Mouse (Mus musculus): ENCODE measurements at regions not wholly inside any gene's neighbourhood (a gene's known extent, or its start where the extent isn't known, plus 50 kb on each side); places are given as distances from the start of the nearest gene placed in this dataset.

- no peaks in the 10 kb centered on the region for H3K27me3 ChIP-seq (replicated peaks; ENCODE audit: control insufficient read depth, insufficient read depth, low read length)
- no peak overlapping the region for H3K4me2 ChIP-seq (ENCODE audit: low read length)
- ATAC-seq (no peak), DNase-seq (ENCODE audit: low spot score) (no peak)
- H3K9ac ChIP-seq (ENCODE audit: low read length), result no peak overlapping the region
- 73% methylated on average over 2 of the region's 2 CpGs for WGBS
- H3K4me1 ChIP-seq (ENCODE audit: control insufficient read depth, insufficient read depth, low read length), result no peaks in the 10 kb centered on the region
- H3K36me3 ChIP-seq (ENCODE audit: control insufficient read depth, insufficient read depth, low read length), result no peaks in the 10 kb centered on the region
- H3K4me3 ChIP-seq (ENCODE audit: low read depth, low read length), result no peak overlapping the region
- H3K27ac ChIP-seq (ENCODE audit: low read depth, low read length), result no peak overlapping the region
- no peaks in the 10 kb centered on the region for H3K9me3 ChIP-seq (replicated peaks; ENCODE audit: control insufficient read depth, low read length)
Observed at GRCm38 (mm10) chr6:101948950-101949349, 571.3 kb upstream of the Pdzrn3 start.

- no peak overlapping the region for H3K27ac ChIP-seq (ENCODE audit: low read depth, low read length)
- H3K4me1 ChIP-seq (ENCODE audit: control insufficient read depth, insufficient read depth, low read length), result peaks cover 11% of the 10 kb centered on the region
- WGBS, result 48% methylated on average over 3 of the region's 3 CpGs
- H3K4me2 ChIP-seq (ENCODE audit: low read length), result no peak overlapping the region
- H3K36me3 ChIP-seq (ENCODE audit: control insufficient read depth, insufficient read depth, low read length), result no peaks in the 10 kb centered on the region
- no peak overlapping the region for H3K9ac ChIP-seq (ENCODE audit: low read length)
- no peak overlapping the region for H3K4me3 ChIP-seq (ENCODE audit: low read depth, low read length)
- no peaks in the 10 kb centered on the region for H3K9me3 ChIP-seq (replicated peaks; ENCODE audit: control insufficient read depth, low read length)
- no peaks in the 10 kb centered on the region for H3K27me3 ChIP-seq (replicated peaks; ENCODE audit: control insufficient read depth, insufficient read depth, low read length)
- ATAC-seq (peak; percentile 22; the same call in 1 of the 2 replicates), DNase-seq (ENCODE audit: low spot score) (peak; percentile 66)
Observed at GRCm38 (mm10) chr6:101940266-101940866, 562.7 kb upstream of the Pdzrn3 start.

GRCm38 (mm10) chr6:101938393-101938985 lies 560.8 kb upstream of the Pdzrn3 start:
- H3K36me3 ChIP-seq (ENCODE audit: control insufficient read depth, insufficient read depth, low read length), result no peaks in the 10 kb centered on the region
- H3K4me1 ChIP-seq (ENCODE audit: control insufficient read depth, insufficient read depth, low read length), result peaks cover 11% of the 10 kb centered on the region
- DNase-seq (ENCODE audit: low spot score) (peak; percentile 83), ATAC-seq (peak; percentile 72)
- no peak overlapping the region for H3K4me3 ChIP-seq (ENCODE audit: low read depth, low read length)
- H3K9me3 ChIP-seq (replicated peaks; ENCODE audit: control insufficient read depth, low read length), result no peaks in the 10 kb centered on the region
- WGBS, result 7% methylated on average over 4 of the region's 4 CpGs
- H3K9ac ChIP-seq (ENCODE audit: low read length), result no peak overlapping the region
- peak overlapping the region; percentile 15; the same call in 1 of the 2 replicates for H3K27ac ChIP-seq (ENCODE audit: low read depth, low read length)
- no peaks in the 10 kb centered on the region for H3K27me3 ChIP-seq (replicated peaks; ENCODE audit: control insufficient read depth, insufficient read depth, low read length)
- peak overlapping the region; percentile 16; the same call in 1 of the 2 replicates for H3K4me2 ChIP-seq (ENCODE audit: low read length)

- Histone ChIP-seq H3K4me2 (ENCODE audit: low read length) (peak overlapping the region; percentile 16), H3K27ac (ENCODE audit: low read depth, low read length) (no peak overlapping the region; the same call in 1 of the 2 replicates), H3K36me3 (ENCODE audit: control insufficient read depth, insufficient read depth, low read length) (no peaks in the 10 kb centered on the region), H3K27me3 (replicated peaks; ENCODE audit: control insufficient read depth, insufficient read depth, low read length) (no peaks in the 10 kb centered on the region), H3K9me3 (replicated peaks; ENCODE audit: control insufficient read depth, low read length) (no peaks in the 10 kb centered on the region), H3K4me1 (ENCODE audit: control insufficient read depth, insufficient read depth, low read length) (peaks cover 11% of the 10 kb centered on the region), H3K9ac (ENCODE audit: low read length) (no peak overlapping the region), H3K4me3 (ENCODE audit: low read depth, low read length) (no peak overlapping the region)
- ATAC-seq (peak; percentile 90), DNase-seq (ENCODE audit: low spot score) (peak; percentile 91)
- WGBS, result 4% methylated on average over 12 of the region's 12 CpGs
Observed at GRCm38 (mm10) chr6:101937467-101938392, 560.0 kb upstream of the Pdzrn3 start.

GRCm38 (mm10) chr6:101931768-101932167 lies 554.1 kb upstream of the Pdzrn3 start:
- Histone ChIP-seq H3K27me3 (replicated peaks; ENCODE audit: control insufficient read depth, insufficient read depth, low read length) (no peaks in the 10 kb centered on the region), H3K9ac (ENCODE audit: low read length) (no peak overlapping the region), H3K36me3 (ENCODE audit: control insufficient read depth, insufficient read depth, low read length) (no peaks in the 10 kb centered on the region), H3K27ac (ENCODE audit: low read depth, low read length) (no peak overlapping the region), H3K9me3 (replicated peaks; ENCODE audit: control insufficient read depth, low read length) (no peaks in the 10 kb centered on the region), H3K4me2 (ENCODE audit: low read length) (no peak overlapping the region), H3K4me3 (ENCODE audit: low read depth, low read length) (no peak overlapping the region), H3K4me1 (ENCODE audit: control insufficient read depth, insufficient read depth, low read length) (no peaks in the 10 kb centered on the region)
- DNase-seq (ENCODE audit: low spot score), result no peak
- no peak for ATAC-seq
- whole genome bisulfite sequencing, result 93% methylated on average over 5 of the region's 5 CpGs

GRCm38 (mm10) chr6:101921686-101922085 lies 544.0 kb upstream of the Pdzrn3 start:
- DNase-seq (ENCODE audit: low spot score), result no peak
- Histone ChIP-seq H3K9ac (ENCODE audit: low read length) (no peak overlapping the region), H3K4me2 (ENCODE audit: low read length) (no peak overlapping the region), H3K4me3 (ENCODE audit: low read depth, low read length) (no peak overlapping the region), H3K36me3 (ENCODE audit: control insufficient read depth, insufficient read depth, low read length) (no peaks in the 10 kb centered on the region), H3K4me1 (ENCODE audit: control insufficient read depth, insufficient read depth, low read length) (no peaks in the 10 kb centered on the region), H3K27me3 (replicated peaks; ENCODE audit: control insufficient read depth, insufficient read depth, low read length) (no peaks in the 10 kb centered on the region), H3K9me3 (replicated peaks; ENCODE audit: control insufficient read depth, low read length) (no peaks in the 10 kb centered on the region), H3K27ac (ENCODE audit: low read depth, low read length) (no peak overlapping the region)
- WGBS, result 40% methylated on average over 4 of the region's 4 CpGs
- ATAC-seq, result peak; percentile 52

GRCm38 (mm10) chr6:101921186-101921585 lies 543.5 kb upstream of the Pdzrn3 start:
- H3K36me3 ChIP-seq (ENCODE audit: control insufficient read depth, insufficient read depth, low read length), result no peaks in the 10 kb centered on the region
- H3K4me2 ChIP-seq (ENCODE audit: low read length), result no peak overlapping the region
- no peaks in the 10 kb centered on the region for H3K27me3 ChIP-seq (replicated peaks; ENCODE audit: control insufficient read depth, insufficient read depth, low read length)
- peak; percentile 93 for ATAC-seq
- H3K27ac ChIP-seq (ENCODE audit: low read depth, low read length), result no peak overlapping the region
- DNase-seq (ENCODE audit: low spot score), result peak; percentile 88
- no peak overlapping the region for H3K4me3 ChIP-seq (ENCODE audit: low read depth, low read length)
- no peak overlapping the region for H3K9ac ChIP-seq (ENCODE audit: low read length)
- no peaks in the 10 kb centered on the region for H3K4me1 ChIP-seq (ENCODE audit: control insufficient read depth, insufficient read depth, low read length)
- H3K9me3 ChIP-seq (replicated peaks; ENCODE audit: control insufficient read depth, low read length), result no peaks in the 10 kb centered on the region

- no peak for ATAC-seq
- Histone ChIP-seq H3K4me3 (ENCODE audit: low read depth, low read length) (no peak overlapping the region), H3K4me2 (ENCODE audit: low read length) (no peak overlapping the region), H3K9ac (ENCODE audit: low read length) (no peak overlapping the region), H3K27me3 (replicated peaks; ENCODE audit: control insufficient read depth, insufficient read depth, low read length) (no peaks in the 10 kb centered on the region), H3K36me3 (ENCODE audit: control insufficient read depth, insufficient read depth, low read length) (no peaks in the 10 kb centered on the region), H3K9me3 (replicated peaks; ENCODE audit: control insufficient read depth, low read length) (no peaks in the 10 kb centered on the region), H3K27ac (ENCODE audit: low read depth, low read length) (no peak overlapping the region), H3K4me1 (ENCODE audit: control insufficient read depth, insufficient read depth, low read length) (no peaks in the 10 kb centered on the region)
- no peak for DNase-seq (ENCODE audit: low spot score)
Observed at GRCm38 (mm10) chr6:101918914-101919313, 541.2 kb upstream of the Pdzrn3 start.

- no peak for DNase-seq (ENCODE audit: low spot score)
- WGBS, result 93% methylated on average over 2 of the region's 2 CpGs
Observed at GRCm38 (mm10) chr6:101905029-101905342, 527.3 kb upstream of the Pdzrn3 start.

More at GRCm38 (mm10) chr6:101905029-101905342, 527.3 kb upstream of the Pdzrn3 start:
- H3K4me1 ChIP-seq (ENCODE audit: control insufficient read depth, insufficient read depth, low read length), result no peaks in the 10 kb centered on the region
- H3K27me3 ChIP-seq (replicated peaks; ENCODE audit: control insufficient read depth, insufficient read depth, low read length), result no peaks in the 10 kb centered on the region
- no peak overlapping the region for H3K9ac ChIP-seq (ENCODE audit: low read length)
- H3K9me3 ChIP-seq (replicated peaks; ENCODE audit: control insufficient read depth, low read length), result no peaks in the 10 kb centered on the region
- no peak overlapping the region for H3K4me3 ChIP-seq (ENCODE audit: low read depth, low read length)
- H3K4me2 ChIP-seq (ENCODE audit: low read length), result no peak overlapping the region
- no peak overlapping the region for H3K27ac ChIP-seq (ENCODE audit: low read depth, low read length)
- H3K36me3 ChIP-seq (ENCODE audit: control insufficient read depth, insufficient read depth, low read length), result no peaks in the 10 kb centered on the region
- no peak for ATAC-seq
